Mouse (Mus musculus) forebrain, embryonic 13.5 days (tissue): ENCODE measurements at regions not wholly inside any gene's neighbourhood (a gene's known extent, or its start where the extent isn't known, plus 50 kb on each side); places are given as distances from the start of the nearest gene placed in this dataset.
A peak's percentile ranks its signal among the peaks of the same experiment; 100 is the strongest.

Experiments
- ATAC-seq: fragments of 200-750 bp; cut with Nextera tagmentation; 2 replicates; pipeline ENCODE4 v1.8.0; 2017
- H3K27ac ChIP-seq: fragments of 300-500 bp; sonication (generic); 2 replicates; pipeline ENCODE4 v1.5.1; 2015; ENCODE audit warnings: inconsistent platforms, mild to moderate bottlenecking, moderate library complexity
- H3K27me3 ChIP-seq: fragments of 300-500 bp; sonication (generic); 2 replicates; pipeline ENCODE4 v1.6.1; 2015; ENCODE audit warnings: mild to moderate bottlenecking, inconsistent platforms
- H3K36me3 ChIP-seq: fragments of 300-500 bp; sonication (generic); 2 replicates; pipeline ENCODE4 v1.6.1; 2015; ENCODE audit warnings: mild to moderate bottlenecking, inconsistent platforms; ENCODE audit not compliant: poor library complexity, severe bottlenecking
- H3K4me1 ChIP-seq: fragments of 300-500 bp; sonication (generic); 2 replicates; pipeline ENCODE4 v1.6.1; 2015; ENCODE audit warnings: inconsistent platforms
- H3K4me2 ChIP-seq: fragments of 300-500 bp; sonication (generic); 2 replicates; pipeline ENCODE4 v1.6.1; 2015; ENCODE audit warnings: inconsistent platforms, mild to moderate bottlenecking, moderate library complexity
- H3K4me3 ChIP-seq: fragments of 300-500 bp; sonication (generic); 2 replicates; pipeline ENCODE4 v1.5.1; 2015; ENCODE audit warnings: mild to moderate bottlenecking, inconsistent platforms
- H3K9ac ChIP-seq: fragments of 300-500 bp; sonication (generic); 2 replicates; pipeline ENCODE4 v1.6.1; 2015; ENCODE audit warnings: mild to moderate bottlenecking, inconsistent platforms
- H3K9me3 ChIP-seq: fragments of 300-500 bp; sonication (generic); replicated peaks from 2 replicates; pipeline ENCODE4 v1.6.1; 2016; ENCODE audit warnings: inconsistent platforms
- WGBS: fragments of 180-500 bp; shearing (Covaris S2); methylation state at CpG from one replicate; pipeline ENCODE4 v1.1.7; 2015; 5-methylcytosine and 5-hydroxymethylcytosine counted together

- WGBS = 25% methylated on average over 12 of the region's 12 CpGs
- H3K4me1 ChIP-seq = peaks cover 24% of the 10 kb centered on the region
- H3K27ac ChIP-seq = no peak overlapping the region
- no peaks in the 10 kb centered on the region for H3K27me3 ChIP-seq
- no peak overlapping the region for H3K4me3 ChIP-seq
- ATAC-seq = no peak
- H3K4me2 ChIP-seq = peak overlapping the region; percentile 36
- no peak overlapping the region for H3K9ac ChIP-seq
- no peaks in the 10 kb centered on the region for H3K9me3 ChIP-seq
- H3K36me3 ChIP-seq = no peaks in the 10 kb centered on the region
These were observed 247.1 kb downstream of the Ttll7 start for GRCm38 (mm10) chr3:147099143-147099713.

GRCm38 (mm10) chr3:147101053-147101764, 249.0 kb downstream of the Ttll7 start:
- 58% methylated on average over 7 of the region's 7 CpGs for WGBS
- Histone ChIP-seq H3K9me3 (no peaks in the 10 kb centered on the region), H3K27me3 (no peaks in the 10 kb centered on the region), H3K4me3 (no peak overlapping the region), H3K36me3 (no peaks in the 10 kb centered on the region), H3K27ac (no peak overlapping the region), H3K4me1 (peaks cover 24% of the 10 kb centered on the region), H3K9ac (no peak overlapping the region), H3K4me2 (no peak overlapping the region)
- no peak; the same call in 1 of the 2 replicates for ATAC-seq

DNA sequence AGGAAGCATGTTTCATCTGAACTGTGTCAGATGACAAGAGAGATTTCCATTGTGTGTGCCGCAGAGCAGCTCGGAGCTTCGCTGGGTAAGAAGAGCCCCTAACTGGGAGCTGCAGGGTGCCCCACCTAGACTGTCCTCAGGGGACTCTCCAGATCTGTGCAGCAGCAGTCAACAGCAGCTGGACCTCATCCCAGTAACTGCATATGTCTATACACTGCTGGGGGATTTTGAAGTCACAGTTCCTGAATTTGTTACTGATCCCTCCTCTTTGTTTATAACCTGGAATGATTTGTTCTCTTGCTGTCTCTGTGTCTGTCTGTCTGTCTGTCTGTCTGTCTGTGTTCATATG, 249.6 kb downstream of the Ttll7 start:
- Histone ChIP-seq H3K36me3 (no peaks in the 10 kb centered on the region), H3K9me3 (no peaks in the 10 kb centered on the region), H3K4me1 (peaks cover 24% of the 10 kb centered on the region), H3K4me3 (no peak overlapping the region), H3K27ac (no peak overlapping the region), H3K4me2 (no peak overlapping the region), H3K27me3 (no peaks in the 10 kb centered on the region), H3K9ac (no peak overlapping the region)
- WGBS = 62% methylated on average over 3 of the region's 3 CpGs
- peak; percentile 57 for ATAC-seq

DNA sequence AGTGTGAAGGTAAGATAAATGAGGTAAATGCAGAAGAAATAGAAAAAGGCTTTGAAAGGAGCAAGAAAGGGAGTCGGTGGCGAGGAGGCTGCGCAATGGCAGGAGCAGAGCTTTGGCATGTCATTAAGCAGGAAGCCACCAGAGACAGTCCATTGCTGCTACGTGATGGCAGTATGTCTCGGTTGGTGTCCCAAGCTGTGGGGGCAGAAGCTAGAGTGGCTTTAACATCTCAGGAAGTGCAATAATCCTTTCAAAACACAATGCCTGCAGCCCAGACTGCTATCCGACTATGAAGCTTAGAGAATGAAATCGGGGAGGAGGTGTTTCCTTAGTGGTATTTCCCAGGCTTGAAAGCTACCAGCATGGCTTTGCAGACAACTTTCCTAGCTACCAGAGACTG, 251.3 kb downstream of the Ttll7 start:
- Histone ChIP-seq H3K4me3 (no peak overlapping the region), H3K4me2 (no peak overlapping the region)

DNA sequence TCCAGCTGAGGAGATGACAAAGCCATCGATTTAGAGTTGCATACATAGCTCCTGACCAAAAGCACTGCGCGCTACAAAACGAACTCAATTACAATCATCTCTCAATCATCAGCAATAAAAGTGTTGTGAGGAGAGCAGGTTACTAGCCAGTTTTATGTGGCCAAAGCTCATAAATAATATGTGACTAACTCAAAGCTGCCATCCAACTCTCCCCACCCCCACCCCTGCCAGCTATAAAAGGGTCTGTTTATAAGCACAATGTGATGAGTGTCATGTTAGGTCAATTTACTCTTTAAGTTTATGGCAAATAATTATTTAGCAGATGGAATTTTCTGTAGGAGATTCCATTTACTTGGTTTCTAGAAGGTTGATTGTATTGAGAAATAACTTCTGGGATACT, 265.4 kb downstream of the Ttll7 start:
- no peaks in the 10 kb centered on the region for H3K4me1 ChIP-seq
- no peak overlapping the region for H3K9ac ChIP-seq
- WGBS = 91% methylated on average over 4 of the region's 4 CpGs
- H3K36me3 ChIP-seq = no peaks in the 10 kb centered on the region
- H3K4me2 ChIP-seq = no peak overlapping the region
- H3K27me3 ChIP-seq = no peaks in the 10 kb centered on the region
- no peak overlapping the region for H3K27ac ChIP-seq
- no peak overlapping the region for H3K4me3 ChIP-seq
- ATAC-seq = no peak
- no peaks in the 10 kb centered on the region for H3K9me3 ChIP-seq

More for the DNA sequence above, 251.3 kb downstream of the Ttll7 start:
- 58% methylated on average over 7 of the region's 7 CpGs for WGBS
- peaks cover 18% of the 10 kb centered on the region for H3K4me1 ChIP-seq
- H3K9ac ChIP-seq = no peak overlapping the region
- H3K27ac ChIP-seq = no peak overlapping the region
- H3K9me3 ChIP-seq = no peaks in the 10 kb centered on the region
- H3K27me3 ChIP-seq = no peaks in the 10 kb centered on the region
- ATAC-seq = no peak
- no peaks in the 10 kb centered on the region for H3K36me3 ChIP-seq

DNA sequence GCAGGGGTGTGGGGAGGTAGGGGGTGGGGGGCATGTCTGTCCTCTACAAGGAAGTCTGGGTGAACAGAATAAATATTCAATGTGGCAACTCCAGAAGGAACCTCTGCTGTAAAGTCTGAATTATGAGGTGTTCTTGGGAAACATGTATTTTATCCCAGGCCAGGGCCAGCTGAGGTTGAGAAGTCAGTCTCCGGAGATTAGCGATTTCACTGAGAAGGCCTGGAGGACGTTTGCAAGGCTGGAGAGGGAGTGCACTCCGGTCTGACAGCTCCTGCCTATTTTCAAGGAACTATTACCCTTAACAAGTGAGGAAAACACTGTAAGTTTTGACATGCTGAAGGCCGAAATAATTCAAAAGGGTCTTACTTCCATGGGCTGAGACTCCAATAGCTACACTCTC, 265.9 kb downstream of the Ttll7 start:
- no peaks in the 10 kb centered on the region for H3K4me1 ChIP-seq
- H3K9ac ChIP-seq = no peak overlapping the region
- no peak for ATAC-seq
- no peak overlapping the region for H3K27ac ChIP-seq
- no peaks in the 10 kb centered on the region for H3K9me3 ChIP-seq
- H3K27me3 ChIP-seq = no peaks in the 10 kb centered on the region
- H3K4me3 ChIP-seq = no peak overlapping the region
- WGBS = 84% methylated on average over 5 of the region's 5 CpGs
- H3K4me2 ChIP-seq = no peak overlapping the region
- H3K36me3 ChIP-seq = no peaks in the 10 kb centered on the region

DNA sequence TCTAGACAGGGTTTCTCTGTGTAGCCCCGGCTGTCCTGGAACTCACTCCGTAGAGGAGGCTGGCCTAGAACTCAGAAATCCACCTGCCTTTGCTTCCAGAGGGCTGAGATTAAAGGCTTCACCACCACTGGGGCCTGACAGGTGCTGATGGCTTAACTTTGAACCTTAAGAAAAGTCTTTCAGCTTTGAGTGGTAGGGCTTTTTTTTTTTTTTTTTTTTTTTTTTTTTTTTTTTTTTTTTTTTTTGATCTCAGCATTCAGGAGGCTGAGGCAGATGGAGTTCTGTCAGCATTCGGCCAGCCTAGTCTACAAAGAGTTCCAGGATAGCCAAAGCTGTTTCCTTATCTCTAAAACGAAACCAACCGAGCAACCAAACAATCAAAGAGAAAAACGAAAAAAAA, 266.5 kb downstream of the Ttll7 start:
- Histone ChIP-seq H3K36me3 (no peaks in the 10 kb centered on the region), H3K27ac (no peak overlapping the region), H3K4me1 (no peaks in the 10 kb centered on the region), H3K27me3 (no peaks in the 10 kb centered on the region), H3K9me3 (no peaks in the 10 kb centered on the region), H3K4me2 (no peak overlapping the region), H3K9ac (no peak overlapping the region), H3K4me3 (no peak overlapping the region)
- no peak for ATAC-seq
- WGBS = 93% methylated on average over 6 of the region's 6 CpGs

DNA sequence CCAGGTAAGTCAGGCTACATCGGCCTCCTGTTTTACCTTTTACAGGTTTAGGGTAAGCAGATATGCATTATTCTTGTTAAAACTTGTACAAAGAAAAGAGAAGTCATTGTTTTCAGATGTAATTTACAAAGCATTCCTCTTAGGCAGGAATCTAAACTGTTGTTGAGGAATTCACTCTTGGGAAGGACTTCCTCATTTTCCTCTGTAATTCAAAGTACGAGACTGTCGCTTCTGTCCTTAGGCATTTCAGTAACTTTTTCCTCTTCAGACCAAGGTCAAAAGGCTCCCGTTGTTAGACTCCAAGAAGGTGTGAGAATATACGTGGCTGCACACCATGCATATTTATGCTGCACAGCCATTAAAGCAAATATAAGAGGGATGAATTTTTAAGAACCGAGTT, 269.7 kb downstream of the Ttll7 start:
- Histone ChIP-seq H3K27ac (no peak overlapping the region), H3K9me3 (no peaks in the 10 kb centered on the region), H3K27me3 (no peaks in the 10 kb centered on the region), H3K36me3 (no peaks in the 10 kb centered on the region), H3K9ac (no peak overlapping the region), H3K4me3 (no peak overlapping the region), H3K4me1 (no peaks in the 10 kb centered on the region), H3K4me2 (no peak overlapping the region)
- no peak for ATAC-seq
- WGBS = 90% methylated on average over 6 of the region's 6 CpGs

DNA sequence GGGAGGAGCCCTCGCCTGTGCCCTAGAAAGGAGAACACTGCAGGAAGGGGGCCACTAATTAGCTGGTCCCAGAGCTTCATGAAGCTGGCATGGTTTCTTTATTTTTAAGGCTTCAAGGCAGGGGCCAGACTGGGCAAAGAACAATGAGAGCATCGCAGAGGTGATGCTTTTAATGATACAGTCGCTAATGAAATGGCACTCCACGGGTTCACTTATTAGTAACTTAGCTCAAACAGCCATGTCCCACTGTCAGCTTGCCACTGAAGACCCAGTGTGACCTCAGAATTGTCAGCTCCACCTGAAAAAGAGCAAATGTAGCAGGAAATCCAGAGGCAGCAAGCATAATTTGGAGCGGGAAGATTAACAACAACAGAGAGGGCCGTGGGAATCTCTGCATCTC, 275.6 kb downstream of the Ttll7 start:
- peak; percentile 53; the same call in 1 of the 2 replicates for ATAC-seq
- Histone ChIP-seq H3K4me3 (no peak overlapping the region), H3K4me2 (no peak overlapping the region), H3K9ac (no peak overlapping the region), H3K9me3 (no peaks in the 10 kb centered on the region), H3K36me3 (no peaks in the 10 kb centered on the region), H3K27me3 (no peaks in the 10 kb centered on the region), H3K27ac (no peak overlapping the region), H3K4me1 (peaks cover 5% of the 10 kb centered on the region)
- 34% methylated on average over 6 of the region's 6 CpGs for WGBS

- no peaks in the 10 kb centered on the region for H3K9me3 ChIP-seq
- no peaks in the 10 kb centered on the region for H3K27me3 ChIP-seq
- H3K36me3 ChIP-seq = no peaks in the 10 kb centered on the region
- 77% methylated on average over 13 of the region's 13 CpGs for WGBS
- no peak overlapping the region for H3K4me3 ChIP-seq
- ATAC-seq = 0 out of 2 replicates have a peak, but pooled peaks have one; percentile 59
- peaks cover 7% of the 10 kb centered on the region for H3K4me1 ChIP-seq
- no peak overlapping the region for H3K9ac ChIP-seq
- no peak overlapping the region for H3K4me2 ChIP-seq
- no peak overlapping the region for H3K27ac ChIP-seq
These were observed 280.7 kb downstream of the Ttll7 start for GRCm38 (mm10) chr3:147132830-147133229.

DNA sequence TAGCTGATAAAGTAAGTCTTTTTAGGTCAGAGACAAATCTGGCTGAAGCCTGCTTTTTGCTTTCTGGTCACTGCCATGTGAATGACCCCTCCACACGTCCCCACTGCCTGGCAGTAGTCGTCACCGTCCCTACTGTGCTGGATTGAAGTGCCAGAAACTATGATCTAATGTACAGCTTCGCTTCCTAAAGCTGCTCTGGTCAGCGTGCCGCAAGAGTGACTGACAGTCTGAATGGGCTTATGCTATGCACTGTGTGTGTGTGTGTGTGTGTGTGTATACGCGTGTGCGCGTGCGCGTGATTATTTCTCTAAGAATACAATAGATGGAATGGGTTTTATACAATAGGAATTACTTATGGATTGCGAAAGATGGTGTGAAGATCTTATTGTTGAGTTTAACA, 281.2 kb downstream of the Ttll7 start:
- H3K4me2 ChIP-seq = no peak overlapping the region

GRCm38 (mm10) chr3:147140414-147140813, 288.2 kb downstream of the Ttll7 start:
- WGBS = 44% methylated on average over 3 of the region's 3 CpGs
- H3K4me1 ChIP-seq = no peaks in the 10 kb centered on the region
- H3K9ac ChIP-seq = no peak overlapping the region
- no peaks in the 10 kb centered on the region for H3K9me3 ChIP-seq
- H3K4me2 ChIP-seq = no peak overlapping the region
- H3K4me3 ChIP-seq = no peak overlapping the region
- no peak overlapping the region for H3K27ac ChIP-seq
- no peak for ATAC-seq
- H3K27me3 ChIP-seq = no peaks in the 10 kb centered on the region
- no peaks in the 10 kb centered on the region for H3K36me3 ChIP-seq

More for the DNA sequence above, 281.2 kb downstream of the Ttll7 start:
- no peaks in the 10 kb centered on the region for H3K9me3 ChIP-seq
- H3K27ac ChIP-seq = no peak overlapping the region
- no peaks in the 10 kb centered on the region for H3K27me3 ChIP-seq
- peaks cover 5% of the 10 kb centered on the region for H3K4me1 ChIP-seq
- no peaks in the 10 kb centered on the region for H3K36me3 ChIP-seq
- no peak overlapping the region for H3K9ac ChIP-seq
- no peak overlapping the region for H3K4me3 ChIP-seq
- ATAC-seq = no peak
- 73% methylated on average over 13 of the region's 13 CpGs for WGBS

DNA sequence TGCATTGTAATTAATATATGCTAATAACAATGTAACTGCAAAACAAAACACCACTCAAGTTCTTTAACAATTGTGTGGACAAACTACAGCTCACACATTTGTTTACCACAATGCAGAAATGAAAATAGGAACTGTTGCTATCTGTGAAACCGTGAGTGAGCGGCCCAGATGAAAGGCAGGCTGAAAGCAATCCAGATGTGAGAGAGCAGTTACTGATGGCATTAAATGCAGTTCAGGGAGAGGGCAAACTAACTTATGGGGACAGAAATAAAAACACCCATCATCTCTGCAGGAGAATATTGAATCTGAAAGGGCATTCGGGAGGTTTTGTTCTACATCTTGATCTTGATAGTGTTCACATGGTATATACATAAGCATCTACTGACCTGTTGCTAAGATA, 301.3 kb downstream of the Ttll7 start:
- H3K9me3 ChIP-seq = no peaks in the 10 kb centered on the region
- ATAC-seq = no peak
- 86% methylated on average over 3 of the region's 3 CpGs for WGBS
- H3K27ac ChIP-seq = no peak overlapping the region
- no peaks in the 10 kb centered on the region for H3K36me3 ChIP-seq
- H3K4me3 ChIP-seq = no peak overlapping the region
- H3K9ac ChIP-seq = no peak overlapping the region
- no peaks in the 10 kb centered on the region for H3K4me1 ChIP-seq
- no peak overlapping the region for H3K4me2 ChIP-seq
- H3K27me3 ChIP-seq = no peaks in the 10 kb centered on the region
